Mouse (Mus musculus): ENCODE measurements at regions not wholly inside any gene's neighbourhood (a gene's known extent, or its start where the extent isn't known, plus 50 kb on each side); places are given as distances from the start of the nearest gene placed in this dataset.

- H3K9me3 ChIP-seq (replicated peaks; ENCODE audit: low read length): no peaks in the 10 kb centered on the region
- H3K27me3 ChIP-seq (ENCODE audit: insufficient read depth, low read length): no peaks in the 10 kb centered on the region
- H3K36me3 ChIP-seq (ENCODE audit: insufficient read depth, low read length): no peaks in the 10 kb centered on the region
- DNase-seq (ENCODE audit: low spot score) (peak; percentile 12), ATAC-seq (replicated peaks; ENCODE audit: low FRiP score, low read depth) (no peak)
- H3K9ac ChIP-seq (ENCODE audit: low read depth, low read length): no peak overlapping the region
- no peak overlapping the region for H3K4me2 ChIP-seq (ENCODE audit: low read length)
- H3K4me3 ChIP-seq (replicated peaks; ENCODE audit: low read depth, low read length): no peak overlapping the region
- no peak overlapping the region for H3K27ac ChIP-seq
- WGBS: 78% methylated on average over 6 of the region's 6 CpGs
- no peaks in the 10 kb centered on the region for H3K4me1 ChIP-seq (replicated peaks; ENCODE audit: insufficient read depth, low read length)
- TF ChIP-seq CTCF (IDR thresholded peaks at IDR 0.05; ENCODE audit: low read depth): no peak
Observed at GRCm38 (mm10) chr1:195371131-195371530, 194.6 kb upstream of the Cr2 start.

Data from kidney, postnatal 0 days (tissue).